Mouse (Mus musculus) 3134 (cell line): ENCODE measurements around the gene Tenm4.

ENCODE experiments used
- DNase-seq: peaks from one replicate; pipeline ENCODE4 v3.0.0-alpha.2; 2011; ENCODE audit warnings: low spot score; ENCODE audit not compliant: insufficient read length; ENCODE audit errors: extremely low read depth

Tenm4 gene

DNA sequence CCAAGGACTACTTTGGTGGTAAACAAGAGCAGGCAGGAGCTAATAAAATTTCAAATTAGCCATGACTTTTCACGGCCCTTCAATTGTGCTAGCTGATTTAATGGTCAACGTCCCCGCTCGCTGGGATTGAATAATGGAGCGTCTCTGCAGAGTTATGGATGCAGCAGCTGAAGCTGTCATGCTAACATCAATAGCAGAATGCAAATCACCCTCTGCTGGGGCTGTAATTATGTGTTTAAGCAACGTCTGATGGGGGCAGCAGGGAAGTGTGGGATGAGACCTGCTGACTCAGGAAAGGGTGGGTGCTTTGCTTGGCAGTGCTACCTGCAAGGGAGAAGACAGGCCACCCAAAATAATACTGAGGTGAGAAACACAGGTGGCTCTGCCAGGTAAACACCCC lies 649.3 kb downstream of the Tenm4 start:
- no peak for DNase-seq

DNA sequence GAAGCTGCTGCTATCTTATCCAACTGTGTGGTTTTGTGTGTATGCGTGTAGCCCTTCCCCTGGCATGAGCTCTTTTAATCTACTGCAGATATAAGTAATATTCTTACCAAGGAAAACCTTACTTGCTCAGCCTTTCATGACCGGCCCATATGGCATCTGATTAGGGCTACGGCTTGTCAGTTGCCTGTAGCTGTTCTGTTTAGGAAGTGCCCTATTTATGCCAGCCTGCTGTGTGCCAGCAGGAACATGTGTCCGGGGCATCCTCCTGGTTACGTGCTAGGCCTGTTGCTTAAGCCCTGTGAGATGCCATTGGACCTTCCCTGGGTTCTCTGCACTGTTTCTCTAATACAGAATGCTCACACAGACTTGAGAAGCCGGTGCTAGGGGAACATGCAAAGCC lies 655.1 kb downstream of the Tenm4 start:
- no peak for DNase-seq

DNA sequence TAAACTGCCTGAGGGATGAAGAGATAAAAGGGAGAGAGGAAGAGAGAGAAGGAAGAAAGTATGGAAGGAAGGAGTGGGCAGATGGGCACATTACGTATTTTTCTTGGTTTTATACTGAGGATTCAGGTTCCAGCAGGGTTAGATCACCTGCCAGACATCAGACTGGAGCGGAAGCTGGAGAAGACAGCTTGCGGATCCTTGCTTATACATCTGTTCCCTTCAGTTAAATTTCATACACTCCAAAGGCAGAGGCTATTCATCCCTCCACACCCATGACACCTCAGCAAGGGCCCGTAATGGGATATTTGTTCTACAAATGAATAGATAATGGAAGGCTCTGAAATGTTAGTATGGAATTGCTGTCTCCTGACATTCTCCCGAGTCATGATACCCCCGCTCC lies 655.6 kb downstream of the Tenm4 start:
- no peak for DNase-seq

GRCm38 (mm10) chr7:96832551-96832950 lies 661.5 kb downstream of the Tenm4 start:
- DNase-seq = peak; percentile 14

GRCm38 (mm10) chr7:96833012-96833411 lies 662.0 kb downstream of the Tenm4 start:
- DNase-seq = peak; percentile 22

- DNase-seq = no peak
These were observed 663.7 kb downstream of the Tenm4 start for GRCm38 (mm10) chr7:96834681-96835289.

GRCm38 (mm10) chr7:96835313-96835712 lies 664.3 kb downstream of the Tenm4 start:
- DNase-seq = no peak

- DNase-seq = no peak
These were observed 667.3 kb downstream of the Tenm4 start for GRCm38 (mm10) chr7:96838271-96838841.

DNA sequence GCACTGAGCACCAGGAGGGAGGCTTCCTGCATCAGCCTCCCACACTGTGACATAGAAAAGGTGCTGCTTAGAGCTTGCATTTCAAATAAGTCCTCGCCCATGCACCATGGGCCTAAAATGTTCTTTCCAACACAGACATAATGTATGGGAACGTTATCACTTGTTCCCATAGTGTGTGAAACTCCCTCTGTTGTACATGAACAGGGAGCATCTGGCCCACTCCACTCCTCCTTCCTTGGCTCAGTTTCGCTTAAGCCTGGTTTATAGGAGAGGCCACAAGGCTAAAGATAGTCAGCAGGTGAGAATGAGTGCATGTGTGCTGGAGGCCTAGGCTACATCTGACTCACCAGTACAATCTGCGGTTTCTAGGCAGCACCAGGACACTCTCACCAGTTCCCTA lies 667.9 kb downstream of the Tenm4 start:
- DNase-seq = no peak

DNA sequence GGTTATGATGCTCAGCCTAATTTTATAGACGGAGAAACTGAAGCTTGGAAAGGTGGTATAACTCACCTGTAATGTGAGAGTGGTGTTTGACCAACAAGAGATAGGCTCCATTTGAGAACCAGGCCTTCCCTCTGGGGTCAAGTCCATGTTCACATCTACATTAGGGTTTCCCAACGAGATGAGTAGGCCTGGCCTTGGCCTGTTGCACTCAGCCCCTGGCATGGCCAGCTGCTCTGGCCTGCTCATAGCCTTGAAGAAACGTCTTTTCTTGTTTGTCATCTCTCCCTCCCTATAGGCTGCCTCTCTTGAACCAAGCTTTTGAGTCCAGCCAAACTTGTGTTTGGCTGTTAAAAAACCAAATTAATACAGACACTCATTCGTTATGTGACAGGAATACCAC lies 668.5 kb downstream of the Tenm4 start:
- DNase-seq = no peak

DNA sequence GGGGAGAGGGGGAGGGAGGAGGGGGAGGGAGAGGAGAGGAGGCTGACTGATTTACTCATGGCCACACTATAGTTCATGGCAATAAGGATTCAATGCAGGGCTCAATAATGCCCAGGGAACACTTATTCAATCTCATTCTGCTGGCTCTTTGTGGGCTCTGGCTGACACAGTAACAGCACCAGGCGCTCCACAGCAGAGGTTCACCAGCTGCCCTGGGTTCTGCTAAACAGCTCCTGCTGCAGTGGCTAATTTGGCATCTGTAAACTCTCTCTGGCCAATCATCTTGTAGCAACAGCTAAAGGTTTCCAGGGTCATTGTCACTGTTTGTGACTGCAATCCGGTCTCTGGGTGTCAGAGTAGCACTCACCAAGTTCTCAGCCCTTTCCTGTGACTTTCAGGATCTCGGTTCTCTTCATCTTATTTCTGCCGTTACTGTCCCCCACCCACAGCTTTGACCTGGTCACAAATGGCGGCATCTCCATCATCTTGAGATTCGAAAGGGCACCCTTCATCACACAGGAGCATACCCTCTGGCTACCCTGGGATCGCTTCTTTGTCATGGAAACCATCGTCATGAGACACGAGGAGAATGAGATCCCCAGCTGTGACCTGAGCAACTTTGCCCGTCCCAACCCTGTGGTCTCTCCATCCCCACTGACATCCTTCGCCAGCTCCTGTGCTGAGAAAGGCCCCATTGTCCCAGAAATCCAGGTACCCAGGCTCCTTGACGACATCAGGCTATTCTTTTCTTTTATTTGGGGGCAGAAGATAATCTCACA lies 671.6 kb downstream of the Tenm4 start:
- no peak for DNase-seq

GRCm38 (mm10) chr7:96844104-96844894 lies 673.3 kb downstream of the Tenm4 start:
- no peak for DNase-seq

- DNase-seq = no peak
These were observed 681.7 kb downstream of the Tenm4 start for GRCm38 (mm10) chr7:96852781-96853180.

DNA sequence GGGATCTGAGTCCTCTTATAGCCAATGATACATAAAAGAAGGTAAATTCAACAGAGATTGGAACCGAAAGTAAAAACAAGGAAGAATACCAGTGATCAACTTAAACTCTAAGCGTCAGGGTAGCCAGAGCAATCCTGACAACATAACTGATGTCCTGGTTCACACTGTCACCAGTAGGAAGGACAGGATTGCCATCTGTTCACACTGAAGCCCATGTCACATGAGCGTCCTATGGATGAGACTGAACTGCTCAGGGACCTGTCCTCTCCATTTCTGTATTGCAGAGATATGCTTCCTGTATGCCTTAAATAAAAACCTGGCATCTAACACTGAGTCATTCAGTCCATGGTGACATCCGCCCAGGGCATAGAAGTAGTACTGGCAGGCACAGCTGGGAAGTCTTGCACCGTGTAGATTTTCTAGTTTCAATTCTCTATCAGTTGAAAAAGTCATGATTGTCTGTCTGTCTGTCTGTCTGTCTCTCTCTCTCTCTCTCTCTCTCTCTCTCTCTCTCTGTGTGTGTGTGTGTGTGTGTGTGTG lies 684.9 kb downstream of the Tenm4 start:
- DNase-seq = no peak

GRCm38 (mm10) chr7:96856518-96856917 lies 685.5 kb downstream of the Tenm4 start:
- no peak for DNase-seq

DNA sequence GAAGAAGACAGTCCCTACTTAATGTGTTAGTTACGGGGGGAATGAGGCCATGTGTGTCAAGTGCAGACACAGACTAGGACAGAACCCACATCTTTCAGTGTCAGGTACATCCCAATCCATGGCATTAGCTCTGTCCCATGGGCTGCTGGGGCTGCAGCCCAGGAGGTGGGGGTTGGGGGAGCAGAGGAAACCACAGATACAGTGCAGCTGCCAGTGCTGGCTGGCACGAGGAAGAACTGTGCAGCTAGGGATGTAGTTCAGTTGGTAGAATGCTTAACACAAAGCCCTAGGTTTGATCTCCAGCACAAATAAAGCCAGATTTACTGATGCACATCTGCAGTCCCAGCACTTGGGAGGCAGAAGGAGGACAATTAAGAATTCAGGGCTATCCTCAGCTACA lies 688.0 kb downstream of the Tenm4 start:
- no peak for DNase-seq

DNA sequence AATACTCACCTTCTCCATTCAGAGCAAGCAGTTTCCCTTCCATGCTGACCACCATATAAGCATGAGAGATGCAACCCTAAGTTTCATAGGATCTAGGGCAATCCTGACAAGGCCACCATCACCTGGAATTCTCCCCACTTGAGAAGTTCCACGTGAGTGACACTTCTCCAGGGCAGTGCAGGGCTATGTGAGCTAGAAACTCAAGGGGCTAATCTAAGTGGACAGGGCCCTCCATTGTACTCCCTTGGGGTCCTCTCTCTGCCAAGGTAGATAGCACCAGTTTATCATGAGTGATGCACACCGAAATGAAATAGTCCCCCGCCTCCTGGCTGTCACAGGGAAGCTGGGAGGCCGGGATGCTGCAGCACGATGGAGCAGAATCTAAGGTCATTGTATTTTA lies 688.6 kb downstream of the Tenm4 start:
- DNase-seq = no peak

DNA sequence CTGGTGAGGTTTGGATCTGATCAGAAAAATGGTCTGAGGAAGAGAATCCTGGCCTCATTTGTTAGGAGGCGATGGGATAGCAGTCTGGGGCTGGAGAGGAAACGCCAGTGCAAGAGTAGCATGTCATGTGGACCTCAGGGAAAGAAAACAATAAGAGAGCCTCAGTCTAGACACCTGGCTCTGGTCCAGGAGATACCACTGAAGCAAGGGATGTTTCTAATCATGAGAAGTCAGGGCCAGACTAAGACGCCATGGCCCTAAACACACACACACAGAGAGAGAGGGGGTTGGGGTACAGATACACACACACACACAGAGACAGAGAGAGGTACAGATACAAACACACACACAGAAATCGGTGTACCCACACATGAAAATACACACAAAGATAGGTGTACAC lies 689.6 kb downstream of the Tenm4 start:
- no peak for DNase-seq

- DNase-seq = no peak
These were observed 694.1 kb downstream of the Tenm4 start for GRCm38 (mm10) chr7:96864894-96865722.
